Mouse (Mus musculus): ENCODE results near the gene Col27a1.

- TF ChIP-seq CTCF (IDR thresholded peaks at IDR 0.05; ENCODE audit: insufficient read depth, low read length) (no peak), POLR2A (IDR thresholded peaks at IDR 0.05; ENCODE audit: borderline replicate concordance, extremely low read depth, low read depth, low read length) (no peak)
These were observed 45.3 kb downstream of the Col27a1 start for GRCm38 (mm10) chr4:63259066-63259465.
